8 mouse cellular contexts compared by ENCODE assay signal in the genomic region with DNA sequence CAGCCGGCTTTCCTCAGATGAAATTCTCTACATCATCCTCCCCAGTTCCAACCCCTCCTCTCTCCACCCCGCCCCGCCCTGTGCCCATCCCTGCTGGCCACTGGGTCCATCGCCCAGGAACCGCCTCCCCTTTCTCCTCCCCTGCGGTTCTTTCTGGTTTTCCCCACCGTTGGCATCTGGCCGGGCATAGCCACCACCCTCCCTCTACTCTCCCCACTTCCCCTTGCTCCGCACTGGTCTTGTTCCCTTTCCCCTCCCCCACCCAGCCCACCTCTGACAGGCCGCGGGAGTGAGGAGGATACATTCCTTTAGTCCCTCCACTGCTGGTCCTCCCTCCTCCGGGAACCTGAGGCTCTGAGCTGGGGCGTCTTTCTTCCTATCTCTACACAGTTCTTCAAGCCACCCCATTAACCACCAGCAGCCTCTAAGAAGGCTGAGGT. TPM values are rescaled to one million over a fixed set of nuclear protein-coding genes. Genes with fewer than 3 reads are reported as not detected.
A peak's percentile ranks its signal among the peaks of the same experiment; 100 is the strongest.
DNase-seq lines count a peak whose midpoint lies in the region; ATAC-seq and TF ChIP-seq lines count a peak whose summit lies in the region.

No protein-coding gene starts in this region.

- H3K4me3 ChIP-seq in lung, embryonic 14.5 days (ENCODE audit: low read depth, low read length) = peak overlapping the region; percentile 50; the same call in 1 of the 2 replicates
- H3K4me3 ChIP-seq in forebrain, embryonic 15.5 days = peak overlapping the region; percentile 77
- no peak overlapping the region for H3K4me3 ChIP-seq in limb, embryonic 12.5 days (replicated peaks)
- peak overlapping the region; percentile 98 for H3K4me3 ChIP-seq in olfactory bulb, adult 2 months (ENCODE audit: insufficient read depth, low read depth, low read length)

- DNase-seq in lung, embryonic 14.5 days = no peak
- DNase-seq in lung, postnatal 36 days = no peak
- peak; percentile 91 for DNase-seq in cerebellum, adult 9-10 months
- no peak for DNase-seq in thymus, postnatal 25 days
- no peak for DNase-seq in kidney, postnatal 36 days

- H3K27me3 ChIP-seq in lung, embryonic 14.5 days (ENCODE audit: insufficient read depth, low read length) = peaks cover 24% of the 10 kb centered on the region
- H3K27me3 ChIP-seq in forebrain, embryonic 15.5 days = no peaks in the 10 kb centered on the region
- H3K27me3 ChIP-seq in limb, embryonic 12.5 days = peaks cover 59% of the 10 kb centered on the region

- TF ChIP-seq POLR2A in olfactory bulb, adult 2 months (IDR thresholded peaks at IDR 0.05; ENCODE audit: insufficient read depth, low read depth, low read length) = no peak

- H3K9ac ChIP-seq in lung, embryonic 14.5 days = no peak overlapping the region
- H3K9ac ChIP-seq in forebrain, embryonic 15.5 days (replicated peaks) = peak overlapping the region; percentile 91
- no peak overlapping the region for H3K9ac ChIP-seq in limb, embryonic 12.5 days (replicated peaks)

- 0 out of 2 replicates have a peak, but pooled peaks cover 3% of the 10 kb centered on the region for H3K4me1 ChIP-seq in lung, embryonic 14.5 days (ENCODE audit: insufficient read depth)
- H3K4me1 ChIP-seq in forebrain, embryonic 15.5 days = peaks cover 30% of the 10 kb centered on the region
- peaks cover 21% of the 10 kb centered on the region for H3K4me1 ChIP-seq in limb, embryonic 12.5 days (replicated peaks)
- peaks cover 13% of the 10 kb centered on the region for H3K4me1 ChIP-seq in olfactory bulb, adult 2 months (ENCODE audit: control insufficient read depth, insufficient read depth, low read length)

- H3K27ac ChIP-seq in lung, embryonic 14.5 days (ENCODE audit: low read depth) = no peak overlapping the region
- H3K27ac ChIP-seq in forebrain, embryonic 15.5 days (replicated peaks) = peak overlapping the region; percentile 88
- no peak overlapping the region for H3K27ac ChIP-seq in limb, embryonic 12.5 days
- H3K27ac ChIP-seq in olfactory bulb, adult 2 months (ENCODE audit: insufficient read depth, low read depth, low read length) = no peak overlapping the region

- peak; percentile 28; the same call in 1 of the 2 replicates for ATAC-seq in lung, embryonic 14.5 days (ENCODE audit: insufficient read depth)
- peak; percentile 3; the same call in 1 of the 2 replicates for ATAC-seq in forebrain, embryonic 15.5 days (replicated peaks)
- peak; percentile 44; the same call in 1 of the 2 replicates for ATAC-seq in limb, embryonic 12.5 days (ENCODE audit: insufficient number of reproducible peaks, insufficient read depth, low FRiP score, low TSS enrichment, low read depth)

- no peaks in the 10 kb centered on the region for H3K9me3 ChIP-seq in lung, embryonic 14.5 days (ENCODE audit: low read depth, low read length)
- H3K9me3 ChIP-seq in forebrain, embryonic 15.5 days = no peaks in the 10 kb centered on the region
- H3K9me3 ChIP-seq in limb, embryonic 12.5 days = no peaks in the 10 kb centered on the region

- peak overlapping the region; percentile 90 for H3K4me2 ChIP-seq in lung, embryonic 14.5 days
- H3K4me2 ChIP-seq in forebrain, embryonic 15.5 days (replicated peaks) = peak overlapping the region; percentile 81
- peak overlapping the region; percentile 95; the same call in 1 of the 2 replicates for H3K4me2 ChIP-seq in limb, embryonic 12.5 days

- WGBS in lung, embryonic 14.5 days = 2% methylated on average over 13 of the region's 13 CpGs
- 2% methylated on average over 13 of the region's 13 CpGs for WGBS in forebrain, embryonic 15.5 days
- WGBS in limb, embryonic 12.5 days = 1% methylated on average over 11 of the region's 13 CpGs
- WGBS in olfactory bulb, adult 2 months = 4% methylated on average over 12 of the region's 13 CpGs

- no peaks in the 10 kb centered on the region for H3K36me3 ChIP-seq in lung, embryonic 14.5 days (ENCODE audit: insufficient read depth)
- H3K36me3 ChIP-seq in forebrain, embryonic 15.5 days = no peaks in the 10 kb centered on the region
- no peaks in the 10 kb centered on the region for H3K36me3 ChIP-seq in limb, embryonic 12.5 days

- no peak for TF ChIP-seq CTCF in lung, embryonic 14.5 days (IDR thresholded peaks at IDR 0.05; ENCODE audit: low read depth)
- no peak for TF ChIP-seq CTCF in olfactory bulb, adult 2 months (IDR thresholded peaks at IDR 0.05; ENCODE audit: insufficient read depth, low read depth, low read length)

RNA-seq across cellular contexts. Expression of gene Cadm3, which starts 1.5 kb away (rescaled TPM):
- 4.1 and 4.9 TPM in 2 replicates for polyA plus RNA-seq in lung, embryonic 14.5 days (2014; fragmentation: Nextera tagmentation; extraction: Ambion mirVana)
- 38.1 and 39.7 TPM in 2 replicates for polyA plus RNA-seq in forebrain, embryonic 15.5 days (2015; fragmentation: Nextera tagmentation; extraction: Ambion mirVana)
- polyA plus RNA-seq in limb, embryonic 12.5 days (2016; fragmentation: Nextera tagmentation; extraction: Ambion mirVana) = 0.50 and 0.61 TPM in 2 replicates
- 88.8 TPM in 1 of 2 replicates, not detected in the other for polyA plus RNA-seq in olfactory bulb, adult 2 months (2012; ENCODE audit: insufficient read depth, insufficient read length, low replicate concordance, missing spikeins)

RNA-seq across cellular contexts. Expression of gene Aim2, which starts 15.3 kb away (rescaled TPM):
- polyA plus RNA-seq in lung, embryonic 14.5 days (2014; fragmentation: Nextera tagmentation; extraction: Ambion mirVana) = 0.92 and 2.5 TPM in 2 replicates
- polyA plus RNA-seq in forebrain, embryonic 15.5 days (2015; fragmentation: Nextera tagmentation; extraction: Ambion mirVana) = 3.5 and 4.3 TPM in 2 replicates
- 1.1 and 1.5 TPM in 2 replicates for polyA plus RNA-seq in limb, embryonic 12.5 days (2016; fragmentation: Nextera tagmentation; extraction: Ambion mirVana)
- not detected in 2 replicates for polyA plus RNA-seq in olfactory bulb, adult 2 months (2012; ENCODE audit: insufficient read depth, insufficient read length, low replicate concordance, missing spikeins)

RNA-seq across cellular contexts. Expression of gene Ackr1, which starts 32.4 kb away (rescaled TPM):
- 0.54 and 0.81 TPM in 2 replicates for polyA plus RNA-seq in lung, embryonic 14.5 days (2014; fragmentation: Nextera tagmentation; extraction: Ambion mirVana)
- 10.7 and 11.6 TPM in 2 replicates for polyA plus RNA-seq in forebrain, embryonic 15.5 days (2015; fragmentation: Nextera tagmentation; extraction: Ambion mirVana)
- polyA plus RNA-seq in limb, embryonic 12.5 days (2016; fragmentation: Nextera tagmentation; extraction: Ambion mirVana) = 0.91 and 1.3 TPM in 2 replicates
- not detected in 2 replicates for polyA plus RNA-seq in olfactory bulb, adult 2 months (2012; ENCODE audit: insufficient read depth, insufficient read length, low replicate concordance, missing spikeins)
